Mouse (Mus musculus) left cerebral cortex, postnatal 25 days (tissue): ENCODE measurements around the gene Hexdc. TPM values are rescaled to one million over a fixed set of nuclear protein-coding genes. Genes with fewer than 3 reads are reported as not detected.

Experiments used
- DNase-seq, 2 experiments: peaks; one replicate each; pipeline ENCODE4 v3.0.0; 2022; ENCODE audit warnings: low spot score in 2 of 2, mixed read lengths in 1 of 2
- intact Hi-C: fragments of 180-260 bp; cut with DNase I; formaldehyde crosslinking; loops from one replicate; pipeline ENCODE4 v1.15.1; 2025
- total RNA-seq, 2 experiments: library from RNA; stranded (reverse); gene quantifications; 2 replicates each; pipeline ENCODE4 v1.2.3; 2021

Gene Hexdc
- total RNA-seq, 2 experiments from 2014 or later, result 21.8 to 26.8 TPM

DNA sequence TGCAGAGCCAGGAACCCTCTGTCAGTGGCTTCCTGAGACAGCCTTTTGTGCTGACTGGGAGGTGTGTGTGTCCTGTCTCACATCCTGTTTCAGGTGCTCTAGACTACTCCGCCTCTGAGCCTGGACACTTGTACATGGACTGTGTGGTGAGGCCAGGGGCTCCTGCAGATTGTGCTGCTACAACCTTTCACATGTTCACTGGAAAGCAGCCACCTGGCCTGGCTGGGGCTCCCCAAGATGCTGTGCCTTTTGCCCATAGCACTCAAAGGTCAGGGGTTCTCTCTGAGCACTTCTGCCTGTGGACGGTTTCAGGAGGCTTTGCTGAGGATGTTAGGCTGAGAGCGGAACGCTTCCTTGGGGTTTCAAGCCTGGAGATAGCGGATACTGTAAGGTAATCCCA is 16.5 kb downstream of the Hexdc start:
- no peak for DNase-seq
- intact Hi-C loops, result no loop called here

GRCm38 (mm10) chr11:121221321-121222010 is 17.2 kb downstream of the Hexdc start:
- intact Hi-C loops, result no loop called here
- no peak for DNase-seq

DNA sequence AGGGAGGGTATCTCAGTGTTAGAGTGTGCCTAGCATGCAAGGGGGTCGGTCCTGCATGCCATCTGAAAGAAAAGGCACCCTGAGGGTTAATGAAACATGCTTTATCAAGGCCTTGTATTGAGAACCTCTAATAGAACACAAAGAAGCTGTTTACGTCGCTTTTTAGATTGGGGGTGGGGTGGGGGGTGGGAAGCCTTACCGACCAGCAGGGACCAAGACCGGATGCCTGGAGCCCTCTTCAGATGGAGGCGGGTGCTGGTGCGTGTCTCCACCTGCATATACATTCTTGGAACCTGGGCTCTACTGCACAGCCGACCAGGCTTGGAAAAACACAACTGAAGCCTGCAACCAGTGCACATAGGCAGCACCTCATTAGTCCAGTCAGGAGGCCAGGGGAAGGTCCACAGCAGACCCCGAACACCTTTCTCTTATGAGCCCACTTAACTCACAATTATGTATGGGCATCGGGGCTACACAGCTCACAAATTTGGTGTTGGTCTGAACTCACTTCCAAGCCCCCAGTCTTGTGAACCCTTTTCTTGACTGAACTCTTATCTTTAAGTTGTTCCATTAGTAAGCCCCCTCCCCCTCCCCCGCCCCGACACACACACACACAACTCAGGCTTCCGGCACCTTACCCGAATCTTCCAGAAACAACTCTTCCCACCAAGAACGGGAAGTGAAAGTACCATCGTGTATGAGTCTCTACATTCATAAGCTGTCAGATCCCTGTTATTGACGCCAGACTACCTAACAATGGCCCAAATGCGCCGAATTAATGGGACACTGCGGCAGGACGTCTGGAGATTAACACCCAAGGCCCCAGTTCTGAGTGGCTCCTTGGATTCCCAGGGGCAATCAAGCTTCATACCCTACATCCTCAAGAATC is 24.1 kb downstream of the Hexdc start:
- DNase-seq, result no peak
- intact Hi-C loops, result no loop called here

- intact Hi-C loops, result no loop called here
- peak; percentile 68 to 82 for DNase-seq
Observed at GRCm38 (mm10) chr11:121229018-121229439, 24.8 kb downstream of the Hexdc start, which contains the start of gene Cybc1. Cybc1 (minus strand) TSS chr11:121229322.

GRCm38 (mm10) chr11:121231191-121231590 is 27.0 kb downstream of the Hexdc start:
- intact Hi-C loops, result no loop called here

GRCm38 (mm10) chr11:121231628-121232291 is 27.5 kb downstream of the Hexdc start:
- intact Hi-C loops, result no loop called here
- peak in 1 of 2 experiments; percentile 61 for DNase-seq

More at GRCm38 (mm10) chr11:121231191-121231590, 27.0 kb downstream of the Hexdc start:
- no peak for DNase-seq

- intact Hi-C loops, result no loop called here
- no peak for DNase-seq
Observed at GRCm38 (mm10) chr11:121232706-121233105, 28.5 kb downstream of the Hexdc start.

DNA sequence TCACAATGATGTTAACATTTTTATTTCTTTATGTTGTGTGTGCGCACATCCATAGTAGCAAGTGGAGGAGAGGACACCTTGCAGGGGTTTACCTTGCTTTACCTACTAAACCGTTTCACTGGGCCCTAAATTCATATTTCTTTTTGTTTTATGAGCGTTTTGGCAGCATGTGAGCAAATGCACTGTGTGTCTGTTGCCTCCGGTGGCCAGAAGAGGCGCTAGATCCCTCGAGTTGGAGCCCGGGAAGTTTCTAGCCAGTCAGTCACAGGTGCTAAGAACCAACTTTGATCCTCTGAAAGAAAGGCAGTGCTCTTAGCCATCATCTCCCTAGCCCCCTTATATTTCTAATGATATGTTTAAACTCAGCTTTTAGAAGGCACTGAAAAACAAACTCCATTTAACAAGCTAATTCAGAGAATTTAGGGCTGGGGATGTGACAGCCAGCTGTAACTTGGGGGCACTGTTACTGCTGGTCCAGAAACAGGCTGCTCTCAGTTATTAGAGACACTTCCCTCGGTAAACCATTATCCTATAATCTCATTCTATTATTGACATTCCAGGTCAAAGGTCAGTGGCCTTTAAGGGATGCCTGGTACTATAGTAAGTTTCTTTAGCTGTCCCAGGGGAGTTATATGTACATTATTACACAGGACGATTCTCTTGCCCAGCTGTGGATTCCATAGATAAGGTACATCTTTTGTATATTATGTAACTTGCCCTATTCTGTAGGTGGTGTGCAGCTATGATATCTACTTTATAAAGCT is 31.4 kb downstream of the Hexdc start:
- intact Hi-C loops, result loop anchor here (2.0 kb wide), 2 partner anchors 31 to 55 kb away; partner anchors contain the start of genes Hexdc and Ogfod3

DNA sequence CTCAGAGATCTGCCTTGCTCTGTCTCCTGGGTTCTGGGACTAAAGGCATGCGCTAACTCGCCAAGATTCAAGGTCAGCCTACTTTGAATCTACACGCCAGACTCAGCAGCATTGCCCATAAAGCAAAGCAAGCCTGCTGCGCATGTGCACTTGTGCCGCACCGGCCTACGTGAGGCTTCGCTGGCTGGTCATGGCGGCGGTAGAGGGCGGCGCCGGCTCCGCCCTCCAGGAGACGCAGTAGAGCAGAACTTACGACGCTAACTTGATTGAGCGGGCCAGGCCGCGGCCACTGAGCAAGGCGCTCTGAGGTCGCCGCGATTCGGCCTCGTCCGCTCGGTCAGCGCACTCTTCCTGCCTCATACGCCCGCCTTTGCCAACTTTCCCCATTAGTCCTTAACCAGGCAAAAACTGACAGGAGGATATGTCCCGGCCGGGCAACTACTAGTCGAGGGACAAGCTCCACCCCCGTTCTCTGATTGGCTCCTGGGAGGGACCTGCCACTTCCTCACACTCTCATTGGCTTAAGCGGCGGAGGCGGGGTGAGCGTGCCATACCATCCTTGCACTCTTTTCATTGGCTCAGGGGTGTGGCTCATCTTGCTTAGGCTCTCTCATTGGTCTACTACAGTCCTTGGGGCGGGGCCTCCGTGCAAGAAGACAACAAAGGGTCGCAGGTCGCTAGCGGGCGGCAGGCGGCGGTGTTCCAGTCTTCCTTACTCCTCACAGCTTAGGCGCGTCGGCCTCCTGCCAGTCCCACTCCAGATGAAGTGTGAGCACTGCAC is 32.5 kb downstream of the Hexdc start, which contains the start of gene Narf:
Gene Narf (plus strand): TSS at position 690 of the 781 bp plus-strand sequence.
- DNase-seq, result peak; percentile 99 to 100
- intact Hi-C loops, result loop anchor here (2.0 kb wide), 2 partner anchors 32 to 54 kb away; partner anchors contain the start of genes Hexdc and Ogfod3

More for the DNA sequence above, 31.4 kb downstream of the Hexdc start:
- DNase-seq, result no peak

GRCm38 (mm10) chr11:121237345-121238128 is 33.3 kb downstream of the Hexdc start:
- intact Hi-C loops, result loop anchor here (2.0 kb wide), 2 partner anchors 33 to 53 kb away; partner anchors contain the start of genes Hexdc and Ogfod3
- peak; percentile 36 to 38 for DNase-seq

GRCm38 (mm10) chr11:121239669-121240068 is 35.4 kb downstream of the Hexdc start:
- intact Hi-C loops, result no loop called here

DNA sequence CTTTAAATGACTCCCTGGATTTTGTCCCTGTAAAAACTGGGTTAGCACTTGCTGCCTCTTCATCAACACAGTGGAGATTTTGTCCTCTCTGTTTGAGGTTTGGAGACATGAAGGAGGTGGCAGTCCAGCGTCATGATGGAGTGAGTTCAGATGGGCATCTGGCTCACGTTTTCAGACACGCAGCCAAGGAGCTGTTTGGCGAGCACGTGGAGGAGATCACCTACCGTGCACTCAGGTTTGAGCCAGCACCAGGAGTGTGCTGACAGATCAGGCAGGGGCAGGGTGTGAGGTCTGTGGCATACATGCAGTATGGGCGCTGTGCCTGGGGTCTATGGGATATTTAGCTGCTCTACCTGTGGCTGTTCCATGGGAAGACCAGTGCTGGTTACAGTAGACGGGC is 46.0 kb downstream of the Hexdc start:
- no peak for DNase-seq
- intact Hi-C loops, result no loop called here

More at GRCm38 (mm10) chr11:121239669-121240068, 35.4 kb downstream of the Hexdc start:
- DNase-seq, result no peak

GRCm38 (mm10) chr11:121259160-121260100 is 55.2 kb downstream of the Hexdc start, which contains the start of gene Foxk2:
Foxk2 (plus strand) TSS chr11:121259990.
- intact Hi-C loops, result no loop called here
- DNase-seq, result peak; percentile 91 to 93

DNA sequence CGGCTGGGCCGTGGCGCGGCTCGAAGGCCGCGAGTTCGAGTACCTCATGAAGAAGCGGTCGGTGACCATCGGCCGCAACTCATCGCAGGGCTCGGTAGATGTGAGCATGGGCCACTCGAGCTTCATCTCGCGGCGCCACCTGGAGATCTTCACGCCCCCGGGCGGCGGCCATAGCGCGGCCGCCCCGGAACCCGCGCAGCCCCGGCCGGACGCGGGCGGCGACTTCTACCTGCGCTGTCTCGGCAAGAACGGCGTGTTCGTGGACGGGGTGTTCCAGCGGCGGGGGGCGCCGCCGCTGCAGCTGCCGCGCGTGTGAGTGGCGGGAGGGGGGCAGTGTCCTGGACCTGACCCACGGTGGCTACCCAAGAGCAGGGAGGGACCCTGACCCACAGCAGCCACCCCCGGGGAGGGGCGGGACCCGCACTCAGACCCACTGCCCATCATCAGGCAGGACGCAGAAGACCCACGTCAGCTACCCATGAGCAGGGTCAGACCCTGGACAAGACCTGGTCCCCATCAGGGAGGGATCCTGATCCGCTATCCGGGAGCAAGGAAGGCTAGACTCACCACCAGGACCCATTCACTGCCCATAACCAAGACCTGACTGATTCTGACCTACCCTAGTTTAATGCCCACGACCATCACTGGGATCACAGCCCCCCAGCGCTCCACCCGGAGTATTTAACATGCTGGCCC is 56.1 kb downstream of the Hexdc start:
- intact Hi-C loops, result no loop called here
- peak; percentile 16 to 26 for DNase-seq

- no peak for DNase-seq
- intact Hi-C loops, result no loop called here
Observed at GRCm38 (mm10) chr11:121261074-121261473, 56.8 kb downstream of the Hexdc start.
